Mouse (Mus musculus): ENCODE measurements around the gene Ahcyl2. TPM values are rescaled to one million over a fixed set of nuclear protein-coding genes. Genes with fewer than 3 reads are reported as not detected.

Ahcyl2 gene
- polyA plus RNA-seq, 1 experiment from 2014 or later = 7.9 TPM

GRCm38 (mm10) chr6:29762524-29762923 is 5.3 kb upstream of the Ahcyl2 start:
- H3K4me2 ChIP-seq (ENCODE audit: low read depth, low read length) = no peak overlapping the region
- H3K27ac ChIP-seq (ENCODE audit: low read length) = no peak overlapping the region
- 55% methylated on average over 4 of the region's 4 CpGs for WGBS
- no peak overlapping the region for H3K4me3 ChIP-seq (ENCODE audit: low read length)
- H3K9me3 ChIP-seq (ENCODE audit: control insufficient read depth, low read length) = no peaks in the 10 kb centered on the region
- no peak for ATAC-seq (ENCODE audit: low read depth)
- H3K27me3 ChIP-seq (ENCODE audit: control insufficient read depth, insufficient read depth, low read depth, low read length) = no peaks in the 10 kb centered on the region
- H3K4me1 ChIP-seq (replicated peaks; ENCODE audit: control insufficient read depth, insufficient read depth, low read length) = no peaks in the 10 kb centered on the region
- no peak overlapping the region for H3K9ac ChIP-seq (ENCODE audit: low read length)
- peaks cover 10% of the 10 kb centered on the region; the same call in 1 of the 2 replicates for H3K36me3 ChIP-seq (ENCODE audit: control insufficient read depth, insufficient read depth, low read length)

- no peak for ATAC-seq (ENCODE audit: low read depth)
- WGBS = 74% methylated on average over 2 of the region's 2 CpGs
- no peaks in the 10 kb centered on the region for H3K27me3 ChIP-seq (ENCODE audit: control insufficient read depth, insufficient read depth, low read depth, low read length)
- H3K4me3 ChIP-seq (ENCODE audit: low read length) = no peak overlapping the region
- H3K9me3 ChIP-seq (ENCODE audit: control insufficient read depth, low read length) = no peaks in the 10 kb centered on the region
- no peak overlapping the region for H3K27ac ChIP-seq (ENCODE audit: low read length)
- H3K36me3 ChIP-seq (ENCODE audit: control insufficient read depth, insufficient read depth, low read length) = no peaks in the 10 kb centered on the region; the same call in 1 of the 2 replicates
- peaks cover 5% of the 10 kb centered on the region; the same call in 1 of the 2 replicates for H3K4me1 ChIP-seq (replicated peaks; ENCODE audit: control insufficient read depth, insufficient read depth, low read length)
- no peak overlapping the region for H3K4me2 ChIP-seq (ENCODE audit: low read depth, low read length)
- no peak overlapping the region for H3K9ac ChIP-seq (ENCODE audit: low read length)
Observed at GRCm38 (mm10) chr6:29766874-29767273, 937 bp upstream of the Ahcyl2 start.

DNA sequence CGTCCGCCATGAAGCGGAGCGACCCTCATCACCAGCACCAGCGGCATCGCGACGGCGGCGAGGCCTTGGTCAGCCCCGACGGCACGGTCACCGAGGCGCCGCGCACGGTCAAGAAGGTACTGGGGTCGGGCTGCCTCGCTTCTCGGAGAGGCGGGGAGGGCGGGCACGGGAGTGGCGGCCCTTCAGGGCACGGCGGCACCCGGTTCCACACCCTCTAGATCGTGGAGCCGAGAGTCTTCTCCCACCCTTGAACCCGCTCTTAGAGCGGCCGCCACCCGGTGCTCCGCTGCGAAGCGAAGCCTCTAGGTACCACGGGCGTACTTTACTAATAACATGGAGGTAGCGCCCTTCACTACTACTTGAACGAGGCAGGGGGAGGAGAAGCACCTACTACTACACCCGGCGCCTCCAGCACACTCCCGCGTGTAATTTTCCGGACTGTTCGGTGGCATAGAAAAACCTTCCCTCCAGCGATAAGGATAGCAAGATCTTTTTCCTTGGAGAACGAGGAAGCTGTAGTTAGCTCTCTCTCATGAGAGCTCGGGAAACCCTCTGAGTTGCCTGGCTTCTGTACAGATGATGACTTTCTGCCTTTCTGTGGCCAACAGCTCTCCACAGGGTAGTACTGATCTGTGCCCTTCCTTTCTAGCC is 1.1 kb downstream of the Ahcyl2 start:
- no peaks in the 10 kb centered on the region for H3K9me3 ChIP-seq (ENCODE audit: control insufficient read depth, low read length)
- H3K4me3 ChIP-seq (ENCODE audit: low read length) = peak overlapping the region; percentile 79
- ATAC-seq (ENCODE audit: low read depth) = peak; percentile 44
- WGBS = under 1% methylated on average over 48 of the region's 50 CpGs
- no peaks in the 10 kb centered on the region for H3K36me3 ChIP-seq (ENCODE audit: control insufficient read depth, insufficient read depth, low read length)
- H3K27me3 ChIP-seq (ENCODE audit: control insufficient read depth, insufficient read depth, low read depth, low read length) = no peaks in the 10 kb centered on the region
- peaks cover 5% of the 10 kb centered on the region; the same call in 1 of the 2 replicates for H3K4me1 ChIP-seq (replicated peaks; ENCODE audit: control insufficient read depth, insufficient read depth, low read length)
- H3K9ac ChIP-seq (ENCODE audit: low read length) = peak overlapping the region; percentile 77
- peak overlapping the region; percentile 65 for H3K27ac ChIP-seq (ENCODE audit: low read length)
- peak overlapping the region; percentile 82 for H3K4me2 ChIP-seq (ENCODE audit: low read depth, low read length)

DNA sequence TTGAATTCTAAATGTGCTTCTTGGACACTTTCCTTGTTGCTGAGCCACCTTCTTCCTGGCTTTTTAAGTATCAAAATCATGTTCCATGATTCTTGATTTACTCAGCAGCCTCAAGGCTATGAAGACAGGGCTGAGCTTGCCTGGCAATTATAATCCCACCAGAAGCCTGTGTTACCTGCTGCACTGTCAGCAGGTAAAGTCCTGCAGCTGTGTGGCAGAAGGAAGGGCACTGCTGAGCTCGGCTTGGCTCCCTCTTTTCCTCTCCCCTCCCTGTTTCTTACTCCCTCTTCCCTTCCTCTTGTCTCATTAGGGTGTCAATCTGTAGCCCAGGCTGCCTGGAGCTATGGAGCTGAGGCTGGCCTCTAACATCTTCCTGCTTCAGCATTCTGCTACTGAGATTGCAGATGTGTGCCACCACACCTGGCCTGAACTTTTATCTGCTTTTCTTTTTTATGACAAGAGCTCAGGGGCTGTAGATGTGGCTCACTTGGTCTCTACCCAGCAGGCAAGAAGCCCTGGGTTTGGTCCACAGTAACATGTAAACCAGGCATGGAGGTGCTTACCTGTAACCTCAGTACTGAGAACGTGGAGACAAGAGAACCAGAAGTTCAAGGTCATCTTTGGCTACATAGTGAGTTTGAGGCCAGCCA is 3.0 kb downstream of the Ahcyl2 start:
- peaks cover 5% of the 10 kb centered on the region; the same call in 1 of the 2 replicates for H3K4me1 ChIP-seq (replicated peaks; ENCODE audit: control insufficient read depth, insufficient read depth, low read length)
- no peak for ATAC-seq (ENCODE audit: low read depth)
- H3K4me2 ChIP-seq (ENCODE audit: low read depth, low read length) = no peak overlapping the region
- H3K36me3 ChIP-seq (ENCODE audit: control insufficient read depth, insufficient read depth, low read length) = no peaks in the 10 kb centered on the region
- WGBS = 53% methylated on average over 2 of the region's 2 CpGs
- no peak overlapping the region for H3K4me3 ChIP-seq (ENCODE audit: low read length)
- H3K9me3 ChIP-seq (ENCODE audit: control insufficient read depth, low read length) = no peaks in the 10 kb centered on the region
- no peaks in the 10 kb centered on the region for H3K27me3 ChIP-seq (ENCODE audit: control insufficient read depth, insufficient read depth, low read depth, low read length)
- H3K27ac ChIP-seq (ENCODE audit: low read length) = no peak overlapping the region
- no peak overlapping the region for H3K9ac ChIP-seq (ENCODE audit: low read length)

DNA sequence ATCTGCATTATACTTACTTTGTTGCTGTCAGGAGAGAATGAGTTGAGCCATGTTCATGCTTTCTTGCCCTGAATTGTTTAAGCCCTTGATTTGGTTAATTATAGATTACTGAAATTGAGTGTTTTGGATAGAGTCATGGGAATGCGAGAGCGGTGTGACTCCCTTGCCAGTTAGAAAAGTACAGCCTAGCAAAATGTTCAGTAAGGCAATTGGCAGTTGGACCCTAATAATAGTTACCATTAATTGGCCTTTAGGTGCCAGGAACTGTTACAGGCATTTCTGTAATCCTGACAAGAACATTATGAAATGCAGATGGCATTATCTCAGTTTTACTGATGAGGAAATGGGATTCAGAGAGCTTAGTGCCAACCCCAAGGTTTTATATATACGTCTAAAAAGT is 4.4 kb downstream of the Ahcyl2 start:
- no peaks in the 10 kb centered on the region for H3K27me3 ChIP-seq (ENCODE audit: control insufficient read depth, insufficient read depth, low read depth, low read length)
- H3K27ac ChIP-seq (ENCODE audit: low read length) = no peak overlapping the region
- no peak overlapping the region for H3K9ac ChIP-seq (ENCODE audit: low read length)
- no peak overlapping the region for H3K4me2 ChIP-seq (ENCODE audit: low read depth, low read length)
- H3K4me3 ChIP-seq (ENCODE audit: low read length) = no peak overlapping the region
- no peaks in the 10 kb centered on the region for H3K9me3 ChIP-seq (ENCODE audit: control insufficient read depth, low read length)
- H3K4me1 ChIP-seq (replicated peaks; ENCODE audit: control insufficient read depth, insufficient read depth, low read length) = peaks cover 5% of the 10 kb centered on the region; the same call in 1 of the 2 replicates
- H3K36me3 ChIP-seq (ENCODE audit: control insufficient read depth, insufficient read depth, low read length) = no peaks in the 10 kb centered on the region
- WGBS = 86% methylated on average over 3 of the region's 3 CpGs
- ATAC-seq (ENCODE audit: low read depth) = no peak

- no peaks in the 10 kb centered on the region for H3K27me3 ChIP-seq (ENCODE audit: control insufficient read depth, insufficient read depth, low read depth, low read length)
- H3K9ac ChIP-seq (ENCODE audit: low read length) = no peak overlapping the region
- no peaks in the 10 kb centered on the region for H3K36me3 ChIP-seq (ENCODE audit: control insufficient read depth, insufficient read depth, low read length)
- no peak overlapping the region for H3K27ac ChIP-seq (ENCODE audit: low read length)
- no peaks in the 10 kb centered on the region for H3K9me3 ChIP-seq (ENCODE audit: control insufficient read depth, low read length)
- no peak overlapping the region for H3K4me2 ChIP-seq (ENCODE audit: low read depth, low read length)
- no peak overlapping the region for H3K4me3 ChIP-seq (ENCODE audit: low read length)
- ATAC-seq (ENCODE audit: low read depth) = no peak
- peaks cover 4% of the 10 kb centered on the region; the same call in 1 of the 2 replicates for H3K4me1 ChIP-seq (replicated peaks; ENCODE audit: control insufficient read depth, insufficient read depth, low read length)
- WGBS = 71% methylated on average over 1 of the region's 1 CpGs
Observed at GRCm38 (mm10) chr6:29774161-29774560, 6.3 kb downstream of the Ahcyl2 start.

DNA sequence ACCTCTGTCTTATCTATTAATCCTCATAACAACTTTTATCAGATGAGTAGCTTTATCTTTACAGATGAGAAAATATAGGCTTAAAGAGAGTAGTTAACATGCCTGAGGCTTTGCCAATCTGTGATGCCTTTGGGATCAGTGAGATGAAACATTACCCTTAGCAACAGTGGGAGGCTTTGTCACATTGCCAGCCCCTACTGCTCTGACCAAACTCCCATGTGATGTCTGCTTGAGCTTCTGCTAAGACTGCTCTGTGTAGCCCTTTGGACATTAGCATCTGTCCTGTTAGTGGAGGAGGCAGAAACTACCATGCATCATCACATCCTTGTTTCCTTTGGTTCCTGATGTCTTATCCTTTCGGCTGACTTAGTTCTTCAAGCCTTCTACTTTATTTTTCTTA is 7.8 kb downstream of the Ahcyl2 start:
- H3K4me3 ChIP-seq (ENCODE audit: low read length) = no peak overlapping the region
- no peak overlapping the region for H3K4me2 ChIP-seq (ENCODE audit: low read depth, low read length)
- WGBS = 94% methylated on average over 1 of the region's 1 CpGs
- H3K4me1 ChIP-seq (replicated peaks; ENCODE audit: control insufficient read depth, insufficient read depth, low read length) = no peaks in the 10 kb centered on the region
- H3K27me3 ChIP-seq (ENCODE audit: control insufficient read depth, insufficient read depth, low read depth, low read length) = no peaks in the 10 kb centered on the region
- ATAC-seq (ENCODE audit: low read depth) = no peak
- no peaks in the 10 kb centered on the region for H3K36me3 ChIP-seq (ENCODE audit: control insufficient read depth, insufficient read depth, low read length)
- no peak overlapping the region for H3K27ac ChIP-seq (ENCODE audit: low read length)
- no peak overlapping the region for H3K9ac ChIP-seq (ENCODE audit: low read length)
- H3K9me3 ChIP-seq (ENCODE audit: control insufficient read depth, low read length) = no peaks in the 10 kb centered on the region

DNA sequence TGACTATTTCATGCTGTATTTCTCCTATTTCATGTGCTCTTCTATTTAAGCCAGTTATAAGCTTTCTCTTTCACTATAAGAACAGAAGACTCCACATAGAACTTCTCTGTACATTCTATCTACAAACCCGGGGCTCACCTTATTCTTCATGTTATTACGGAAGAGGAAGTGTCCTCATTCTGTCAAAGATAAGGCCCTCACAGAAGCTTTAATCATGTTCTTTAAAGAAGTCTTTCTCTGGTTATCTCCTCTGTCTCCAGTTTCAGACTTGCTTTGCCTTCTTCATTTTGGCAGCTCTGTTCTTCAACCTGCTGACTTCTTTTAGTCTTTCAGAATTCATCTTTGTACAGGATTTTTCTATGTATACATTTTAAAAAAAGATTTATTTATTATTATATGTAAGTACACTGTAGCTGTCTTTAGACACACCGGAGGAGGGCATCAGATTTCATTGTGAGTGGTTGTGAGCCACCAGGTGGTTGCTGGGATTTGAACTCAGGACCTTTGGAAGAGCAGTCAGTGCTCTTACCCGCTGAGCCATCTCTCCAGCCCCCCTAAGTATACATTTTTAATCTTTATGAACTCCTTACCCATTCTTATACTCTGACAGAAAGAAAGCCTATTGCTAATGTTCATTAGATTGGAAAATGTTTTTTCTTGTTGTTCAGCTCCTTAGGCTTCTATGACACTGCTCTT is 8.9 kb downstream of the Ahcyl2 start:
- no peaks in the 10 kb centered on the region for H3K27me3 ChIP-seq (ENCODE audit: control insufficient read depth, insufficient read depth, low read depth, low read length)
- H3K4me2 ChIP-seq (ENCODE audit: low read depth, low read length) = no peak overlapping the region
- no peaks in the 10 kb centered on the region for H3K9me3 ChIP-seq (ENCODE audit: control insufficient read depth, low read length)
- H3K36me3 ChIP-seq (ENCODE audit: control insufficient read depth, insufficient read depth, low read length) = no peaks in the 10 kb centered on the region
- no peak overlapping the region for H3K9ac ChIP-seq (ENCODE audit: low read length)
- WGBS = 68% methylated on average over 4 of the region's 4 CpGs
- no peak for ATAC-seq (ENCODE audit: low read depth)
- no peak overlapping the region for H3K4me3 ChIP-seq (ENCODE audit: low read length)
- no peak overlapping the region for H3K27ac ChIP-seq (ENCODE audit: low read length)
- H3K4me1 ChIP-seq (replicated peaks; ENCODE audit: control insufficient read depth, insufficient read depth, low read length) = no peaks in the 10 kb centered on the region

- Histone ChIP-seq H3K4me1 (replicated peaks; ENCODE audit: control insufficient read depth, insufficient read depth, low read length) (no peaks in the 10 kb centered on the region), H3K27ac (ENCODE audit: low read length) (no peak overlapping the region), H3K4me3 (ENCODE audit: low read length) (no peak overlapping the region), H3K36me3 (ENCODE audit: control insufficient read depth, insufficient read depth, low read length) (no peaks in the 10 kb centered on the region), H3K27me3 (ENCODE audit: control insufficient read depth, insufficient read depth, low read depth, low read length) (no peaks in the 10 kb centered on the region), H3K9me3 (ENCODE audit: control insufficient read depth, low read length) (no peaks in the 10 kb centered on the region), H3K9ac (ENCODE audit: low read length) (no peak overlapping the region), H3K4me2 (ENCODE audit: low read depth, low read length) (no peak overlapping the region)
- 81% methylated on average over 3 of the region's 3 CpGs for WGBS
- no peak for ATAC-seq (ENCODE audit: low read depth)
Observed at GRCm38 (mm10) chr6:29777238-29777555, 9.4 kb downstream of the Ahcyl2 start.
